Mouse (Mus musculus) G1E (cell line): ENCODE measurements around the gene Tmem220. TPM values are rescaled to one million over a fixed set of nuclear protein-coding genes. Genes with fewer than 3 reads are reported as not detected.

ENCODE experiments used
- ATAC-seq: 2 replicates; pipeline ENCODE4 v1.8.0; 2016; ENCODE audit warnings: mild to moderate bottlenecking; ENCODE audit not compliant: insufficient number of reproducible peaks, poor library complexity, low FRiP score, severe bottlenecking; ENCODE audit errors: extremely low read depth
- DNase-seq: peaks from one replicate; pipeline ENCODE4 v3.0.0; 2012; ENCODE audit warnings: low spot score
- H3K27me3 ChIP-seq: 2 replicates; pipeline ENCODE4 v1.6.1; 2012; ENCODE audit warnings: mild to moderate bottlenecking, low read length, inconsistent platforms; ENCODE audit not compliant: insufficient read depth
- H3K36me3 ChIP-seq: replicated peaks from 2 replicates; pipeline ENCODE3; 2012; ENCODE audit warnings: mild to moderate bottlenecking, inconsistent platforms
- H3K4me1 ChIP-seq: 2 replicates; pipeline ENCODE4 v1.6.1; 2012; ENCODE audit warnings: low read depth, low read length, inconsistent platforms, mixed read lengths; ENCODE audit not compliant: insufficient read depth
- H3K4me3 ChIP-seq: 2 replicates; pipeline ENCODE4 v1.5.1; 2012; ENCODE audit warnings: low read depth, mild to moderate bottlenecking, inconsistent platforms, low read length, moderate library complexity, mixed read lengths
- H3K9me3 ChIP-seq: replicated peaks from 2 replicates; pipeline ENCODE4 v1.6.1; 2012; ENCODE audit warnings: inconsistent platforms
- CTCF ChIP-seq: IDR thresholded peaks from 2 replicates; pipeline ENCODE4 v1.5.1; 2012; ENCODE audit warnings: low read depth, low read length, inconsistent platforms, mixed read lengths
- GATA1 ChIP-seq: IDR thresholded peaks from 2 replicates; pipeline ENCODE4 v1.6.1; 2012; ENCODE audit warnings: borderline replicate concordance, low read length, inconsistent platforms, mixed read lengths
- GATA2 ChIP-seq: IDR thresholded peaks from 2 replicates; pipeline ENCODE4 v1.6.1; 2012; ENCODE audit warnings: low read depth, low read length, inconsistent platforms, borderline replicate concordance
- POLR2AphosphoS5 ChIP-seq: IDR thresholded peaks from 2 replicates; pipeline ENCODE4 v1.6.1; 2012; ENCODE audit warnings: low read depth, low read length, inconsistent platforms; ENCODE audit not compliant: insufficient replicate concordance
- TAL1 ChIP-seq: conservative IDR thresholded peaks from 2 replicates; pipeline ENCODE4 v1.6.1; 2012; ENCODE audit warnings: low read depth, low read length, inconsistent platforms, mixed read lengths
- polyA plus RNA-seq: library from polyadenylated mRNA; stranded (reverse); fragments of >175 nt; gene quantifications from 2 replicates; pipeline ENCODE4 v1.2.3, GENCODE M21; 2012
- total RNA-seq, 2 experiments: library from RNA; stranded (forward) in 1 of 2; stranded (reverse) in 1 of 2; fragments of 200-1000 nt in 1 of 2; fragments of >200 nt in 1 of 2; fragmentation: Nextera tagmentation in 1 of 2; gene quantifications; 2 replicates each; pipeline ENCODE4 v1.2.3; 2014 to 2017

Tmem220 gene
- total and polyA plus RNA-seq, 3 experiments: 0.11 to 6.4 (median 2.5) TPM

GRCm38 (mm10) chr11:67010430-67010829 lies 14.5 kb upstream of the Tmem220 start:
- no peak overlapping the region for H3K4me3 ChIP-seq

GRCm38 (mm10) chr11:67011635-67012034 lies 13.3 kb upstream of the Tmem220 start:
- ATAC-seq: no peak
- no peak for DNase-seq
- no peak for TF ChIP-seq POLR2AphosphoS5
- no peak for TF ChIP-seq GATA1
- TF ChIP-seq GATA2: no peak
- TF ChIP-seq TAL1: no peak
- no peak for TF ChIP-seq CTCF
- H3K9me3 ChIP-seq: no peaks in the 10 kb centered on the region
- no peak overlapping the region for H3K4me3 ChIP-seq
- no peaks in the 10 kb centered on the region for H3K36me3 ChIP-seq
- H3K27me3 ChIP-seq: no peaks in the 10 kb centered on the region
- no peaks in the 10 kb centered on the region for H3K4me1 ChIP-seq

More at GRCm38 (mm10) chr11:67010430-67010829, 14.5 kb upstream of the Tmem220 start:
- Histone ChIP-seq H3K9me3 (no peaks in the 10 kb centered on the region), H3K4me1 (no peaks in the 10 kb centered on the region), H3K36me3 (no peaks in the 10 kb centered on the region), H3K27me3 (no peaks in the 10 kb centered on the region)
- TF ChIP-seq CTCF: no peak
- TF ChIP-seq TAL1: no peak
- TF ChIP-seq GATA2: no peak
- no peak for TF ChIP-seq GATA1
- no peak for TF ChIP-seq POLR2AphosphoS5
- ATAC-seq (no peak), DNase-seq (no peak)

- DNase-seq (no peak), ATAC-seq (no peak)
- no peak overlapping the region for H3K4me3 ChIP-seq
- no peaks in the 10 kb centered on the region for H3K27me3 ChIP-seq
- no peaks in the 10 kb centered on the region for H3K36me3 ChIP-seq
- H3K9me3 ChIP-seq: no peaks in the 10 kb centered on the region
- peaks cover 4% of the 10 kb centered on the region; the same call in 1 of the 2 replicates for H3K4me1 ChIP-seq
- TF ChIP-seq CTCF (no peak), GATA1 (no peak), TAL1 (no peak), POLR2AphosphoS5 (no peak), GATA2 (no peak)
Observed at GRCm38 (mm10) chr11:67017801-67018591, 7.0 kb upstream of the Tmem220 start.

- Histone ChIP-seq H3K36me3 (no peaks in the 10 kb centered on the region), H3K9me3 (no peaks in the 10 kb centered on the region), H3K27me3 (no peaks in the 10 kb centered on the region), H3K4me1 (peaks cover 7% of the 10 kb centered on the region; the same call in 1 of the 2 replicates), H3K4me3 (no peak overlapping the region)
- DNase-seq (no peak), ATAC-seq (no peak)
- no peak for TF ChIP-seq GATA2
- no peak for TF ChIP-seq TAL1
- no peak for TF ChIP-seq GATA1
- no peak for TF ChIP-seq CTCF
- no peak for TF ChIP-seq POLR2AphosphoS5
Observed at GRCm38 (mm10) chr11:67019711-67020475, 5.1 kb upstream of the Tmem220 start.

- H3K9me3 ChIP-seq: no peaks in the 10 kb centered on the region
- no peak overlapping the region for H3K4me3 ChIP-seq
- DNase-seq: peak; percentile 16
- TF ChIP-seq GATA2 (no peak), TAL1 (no peak), GATA1 (no peak), CTCF (0 out of 2 replicates have a peak, but pooled peaks have one; percentile 27)
- peaks cover 16% of the 10 kb centered on the region for H3K4me1 ChIP-seq
- no peaks in the 10 kb centered on the region for H3K36me3 ChIP-seq
- H3K27me3 ChIP-seq: no peaks in the 10 kb centered on the region
- ATAC-seq: no peak
Observed at GRCm38 (mm10) chr11:67020948-67021347, 4.0 kb upstream of the Tmem220 start.
